Mouse (Mus musculus) thymus, postnatal 0 days (tissue): ENCODE data around the gene Il12rb2. TPM values are rescaled to one million over a fixed set of nuclear protein-coding genes. Genes with fewer than 3 reads are reported as not detected.

Experiments used
- DNase-seq: peaks from one replicate; pipeline ENCODE4 v3.0.0-alpha.2; 2015; ENCODE audit warnings: low spot score
- polyA plus RNA-seq: library from polyadenylated mRNA; unstranded; fragments of >200 nt; fragmentation: Nextera tagmentation; extraction: Ambion mirVana; gene quantifications from 2 replicates; pipeline ENCODE4 v1.2.1, GENCODE M21; 2015

The Il12rb2 gene
- polyA plus RNA-seq, 1 experiment from 2014 or later: 2.0 TPM

- DNase-seq: peak; percentile 60
These were observed 79.9 kb downstream of the Il12rb2 start for GRCm38 (mm10) chr6:67296126-67296525.

- DNase-seq: no peak
These were observed 83.9 kb downstream of the Il12rb2 start for GRCm38 (mm10) chr6:67292042-67292623.

GRCm38 (mm10) chr6:67282897-67283296 is 93.1 kb downstream of the Il12rb2 start:
- no peak for DNase-seq

- DNase-seq: no peak
These were observed 94.3 kb downstream of the Il12rb2 start for GRCm38 (mm10) chr6:67281614-67282197.

GRCm38 (mm10) chr6:67277944-67278343 is 98.0 kb downstream of the Il12rb2 start:
- DNase-seq: no peak

GRCm38 (mm10) chr6:67269459-67269858 is 106.5 kb downstream of the Il12rb2 start:
- no peak for DNase-seq

GRCm38 (mm10) chr6:67268983-67269382 is 107.0 kb downstream of the Il12rb2 start:
- DNase-seq: no peak

GRCm38 (mm10) chr6:67268245-67268612 is 107.8 kb downstream of the Il12rb2 start:
- no peak for DNase-seq

- peak; percentile 64 for DNase-seq
These were observed 108.4 kb downstream of the Il12rb2 start for GRCm38 (mm10) chr6:67267408-67268244.

- peak; percentile 99 for DNase-seq
These were observed 109.2 kb downstream of the Il12rb2 start for GRCm38 (mm10) chr6:67266664-67267407.

GRCm38 (mm10) chr6:67266159-67266657 is 109.8 kb downstream of the Il12rb2 start:
- no peak for DNase-seq

- DNase-seq: peak; percentile 32
These were observed 111.1 kb downstream of the Il12rb2 start for GRCm38 (mm10) chr6:67264935-67265334.

- no peak for DNase-seq
These were observed 124.9 kb downstream of the Il12rb2 start for GRCm38 (mm10) chr6:67251095-67251494.

GRCm38 (mm10) chr6:67244451-67244850 is 131.5 kb downstream of the Il12rb2 start:
- DNase-seq: no peak

GRCm38 (mm10) chr6:67243765-67244420 is 132.1 kb downstream of the Il12rb2 start:
- no peak for DNase-seq

Other genes with a start within 250 kb of the Il12rb2 start
- 518 and 533 TPM in 2 replicates for gene Serbp1, start 138.0 kb downstream of the Il12rb2 start, polyA plus RNA-seq
- gene Il23r, start 115.7 kb upstream of the Il12rb2 start, polyA plus RNA-seq: 1.3 and 1.8 TPM in 2 replicates
- 5.8 and 7.1 TPM in 2 replicates for gene Tacstd2, start 159.6 kb upstream of the Il12rb2 start, polyA plus RNA-seq